Mouse (Mus musculus) lung, adult 2 months (tissue): ENCODE results near the gene Hexa.

Experiments
- CTCF ChIP-seq: fragments of 200-500 bp; IDR thresholded peaks from 2 replicates; pipeline ENCODE4 v1.5.1; 2011; ENCODE audit warnings: mild to moderate bottlenecking, low read length, control low read depth; ENCODE audit not compliant: insufficient read depth
- POLR2A ChIP-seq: fragments of 200-500 bp; IDR thresholded peaks from 2 replicates; pipeline ENCODE4 v1.6.1; 2011; ENCODE audit warnings: low read depth, mild to moderate bottlenecking, control low read depth, low read length, borderline replicate concordance; ENCODE audit errors: extremely low read depth

- no peak for TF ChIP-seq CTCF
- no peak for TF ChIP-seq POLR2A
Measured at GRCm38 (mm10) chr9:59533889-59534288, 5.5 kb upstream of the Hexa start.
